28 mouse cellular contexts compared by ENCODE assay signal in genomic region chr3:114515233-114515632, GRCm38 (mm10).
"Had no signal": no experiment of that assay in that cellular context is flagged by ENCODE, and none has a peak within 500 bp of the region (broad histone marks: within the 10 kb centered on the region; RNA-seq: fewer than 3 reads in every experiment).

No protein-coding gene starts in this region.

- H3K9me3 ChIP-seq: embryonic facial prominence, embryonic 10.5 days; embryonic facial prominence, embryonic 12.5 days; embryonic facial prominence, embryonic 13.5 days; embryonic facial prominence, embryonic 15.5 days; forebrain, embryonic 10.5 days; forebrain, embryonic 12.5 days; forebrain, embryonic 13.5 days; forebrain, embryonic 15.5 days had no signal

- H3K4me2 ChIP-seq: embryonic facial prominence, embryonic 12.5 days; embryonic facial prominence, embryonic 13.5 days; embryonic facial prominence, embryonic 15.5 days; forebrain, embryonic 12.5 days; forebrain, embryonic 13.5 days; forebrain, embryonic 15.5 days had no signal

- H3K4me1 ChIP-seq: embryonic facial prominence, embryonic 10.5 days; embryonic facial prominence, embryonic 12.5 days; embryonic facial prominence, embryonic 13.5 days; embryonic facial prominence, embryonic 15.5 days; forebrain, embryonic 10.5 days; forebrain, embryonic 12.5 days; forebrain, embryonic 13.5 days; forebrain, embryonic 15.5 days had no signal

- H3K4me3 ChIP-seq: embryonic facial prominence, embryonic 10.5 days; embryonic facial prominence, embryonic 12.5 days; embryonic facial prominence, embryonic 13.5 days; embryonic facial prominence, embryonic 15.5 days; erythroblast, embryonic 14.5 days; forebrain, embryonic 10.5 days; forebrain, embryonic 12.5 days; forebrain, embryonic 13.5 days; forebrain, embryonic 15.5 days; gastrocnemius, adult 2 months; heart, adult 2 months had no signal

- H3K27ac ChIP-seq: embryonic facial prominence, embryonic 10.5 days; embryonic facial prominence, embryonic 12.5 days; embryonic facial prominence, embryonic 13.5 days; embryonic facial prominence, embryonic 15.5 days; forebrain, embryonic 10.5 days; forebrain, embryonic 12.5 days; forebrain, embryonic 13.5 days; forebrain, embryonic 15.5 days; gastrocnemius, adult 2 months; heart, adult 2 months had no signal

- H3K9ac ChIP-seq: embryonic facial prominence, embryonic 12.5 days; embryonic facial prominence, embryonic 13.5 days; embryonic facial prominence, embryonic 15.5 days; forebrain, embryonic 12.5 days; forebrain, embryonic 13.5 days; forebrain, embryonic 15.5 days; forebrain, postnatal 0 days had no signal

- ATAC-seq: forebrain, embryonic 13.5 days; forebrain, embryonic 14.5 days; forebrain, embryonic 15.5 days; forebrain, embryonic 16.5 days; forebrain, postnatal 0 days had no signal

- H3K27me3 ChIP-seq: embryonic facial prominence, embryonic 12.5 days; embryonic facial prominence, embryonic 13.5 days; embryonic facial prominence, embryonic 15.5 days; forebrain, embryonic 12.5 days; forebrain, embryonic 13.5 days; forebrain, embryonic 15.5 days had no signal

- DNase-seq: cerebellum, adult 2 months; cerebellum, adult 8-10 months; cerebellum, adult 9-10 months; cerebellum, adult 9-11 months; cerebellum, postnatal 10 days; cerebellum, postnatal 14 days; cerebellum, postnatal 25 days; cerebellum, postnatal 36 days; embryo, embryonic 11 days; forebrain, postnatal 0 days; gastrocnemius, adult 2 months; gastrocnemius, postnatal 10 days; gastrocnemius, postnatal 14 days; gastrocnemius, postnatal 25 days; gastrocnemius, postnatal 36 days; heart, adult 18-20 months; heart, adult 2 months had no signal

- H3K36me3 ChIP-seq: embryonic facial prominence, embryonic 10.5 days; embryonic facial prominence, embryonic 12.5 days; embryonic facial prominence, embryonic 13.5 days; embryonic facial prominence, embryonic 15.5 days; forebrain, embryonic 10.5 days; forebrain, embryonic 12.5 days; forebrain, embryonic 15.5 days had no signal
